Mouse (Mus musculus): ENCODE results near the gene Pkd1.
A peak's percentile ranks its signal among the peaks of the same experiment; 100 is the strongest.

Pkd1 gene

DNA sequence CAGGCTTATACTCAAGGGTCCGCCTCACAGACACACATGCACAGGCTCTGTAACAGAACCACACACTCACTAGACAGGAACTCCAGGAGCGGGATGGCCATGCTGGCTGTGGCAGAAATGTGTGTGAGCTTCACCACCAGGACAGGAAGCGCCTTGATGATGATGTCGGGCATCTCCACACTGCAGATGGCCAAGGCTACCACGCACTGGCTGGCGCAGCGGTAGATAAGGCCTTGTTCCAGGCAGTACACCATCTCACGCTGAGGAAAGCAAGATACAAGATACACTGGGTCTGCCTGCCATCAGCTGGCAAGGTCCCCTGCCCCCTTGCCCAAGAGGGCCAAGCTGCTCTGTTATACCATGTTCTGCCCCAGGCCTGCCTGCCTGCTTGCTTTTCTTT, 59.2 kb downstream of the Pkd1 start:
- no peak for DNase-seq

DNA sequence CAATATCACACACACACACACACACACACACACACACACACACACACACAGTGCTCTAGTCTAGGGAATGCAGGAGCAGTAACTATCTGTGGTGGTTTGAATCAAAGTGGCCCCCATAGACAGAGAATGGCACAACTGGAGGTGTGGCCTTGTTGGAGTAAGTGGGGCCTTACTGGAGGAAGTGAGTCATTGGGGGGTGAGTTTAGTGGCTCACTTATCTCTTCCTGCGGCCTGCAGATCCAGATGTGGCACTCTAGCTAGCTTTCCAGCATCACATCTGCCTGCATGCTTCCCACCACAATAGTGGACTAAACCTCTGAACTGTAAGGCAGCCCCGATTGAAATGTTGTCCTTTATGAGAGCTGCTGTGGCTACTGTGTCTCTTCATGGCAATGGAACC, 61.1 kb downstream of the Pkd1 start:
- no peak for DNase-seq

DNA sequence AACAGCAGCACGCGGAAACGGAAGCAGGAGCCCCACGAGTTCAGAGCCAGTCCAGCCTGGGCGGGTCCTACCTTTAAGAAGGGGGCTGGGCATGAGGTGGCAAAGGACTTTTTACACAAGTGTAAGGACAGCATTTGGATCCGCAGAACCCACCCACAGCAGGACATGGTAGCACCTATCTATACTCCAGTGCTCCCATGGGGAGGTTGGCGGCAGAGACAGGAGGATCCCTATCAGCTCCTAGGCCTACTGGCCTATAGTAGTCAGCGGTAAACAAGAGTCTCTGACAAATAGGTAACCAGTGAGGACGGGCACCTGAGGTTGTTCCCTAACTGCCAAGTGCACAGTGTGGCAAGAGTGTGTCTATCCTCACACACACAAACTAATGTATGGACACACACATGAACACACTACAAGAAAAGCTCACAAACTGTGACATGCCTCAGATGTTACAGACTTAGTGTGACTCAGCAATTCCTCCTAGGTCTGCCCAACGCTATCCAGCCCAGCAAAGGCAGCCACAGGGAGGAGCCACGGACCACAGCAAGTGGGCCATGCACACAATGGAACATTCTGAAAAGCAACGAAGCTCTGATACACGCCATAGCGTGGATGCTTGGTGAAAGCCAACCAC, 68.0 kb downstream of the Pkd1 start:
- no peak for DNase-seq

DNA sequence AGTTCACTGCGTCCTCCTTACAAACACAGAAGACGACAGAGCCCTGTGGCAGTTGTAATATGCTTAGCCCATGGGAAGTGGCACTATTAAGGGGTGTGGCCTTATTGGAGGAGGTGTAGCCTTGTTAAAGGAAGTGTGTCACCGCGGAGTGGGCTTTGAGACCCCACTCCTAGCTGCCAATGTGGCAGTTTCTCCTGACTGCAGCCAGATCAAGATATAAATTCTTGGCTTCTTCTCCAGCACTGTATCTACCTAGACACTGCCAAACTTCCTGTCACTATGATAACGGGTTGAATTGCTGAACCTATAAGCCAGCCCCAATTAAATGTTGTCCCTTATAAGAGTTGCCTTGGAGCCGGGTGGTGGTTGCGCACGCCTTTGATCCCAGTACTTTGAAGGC, 75.8 kb downstream of the Pkd1 start:
- DNase-seq, result no peak

DNA sequence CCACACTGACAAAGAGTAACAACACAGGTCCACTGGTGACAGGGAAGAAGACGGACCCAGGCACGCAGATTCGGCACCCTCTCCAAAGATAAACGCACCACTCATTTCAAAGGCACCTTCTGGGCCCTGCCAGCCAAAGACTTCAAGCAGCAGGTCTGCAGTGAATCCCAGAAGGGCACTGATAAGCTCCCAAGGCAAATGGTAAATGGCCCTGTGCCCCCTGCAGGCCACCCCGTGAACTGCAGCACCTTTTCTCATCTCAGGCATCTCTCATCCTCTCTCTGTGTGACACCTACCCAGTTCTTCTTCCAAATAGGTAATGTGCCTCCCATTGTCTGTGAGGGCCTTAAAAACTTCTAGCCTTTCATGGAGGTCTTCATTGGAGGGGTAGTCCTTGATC, 79.0 kb downstream of the Pkd1 start:
- DNase-seq, result peak; percentile 71

DNA sequence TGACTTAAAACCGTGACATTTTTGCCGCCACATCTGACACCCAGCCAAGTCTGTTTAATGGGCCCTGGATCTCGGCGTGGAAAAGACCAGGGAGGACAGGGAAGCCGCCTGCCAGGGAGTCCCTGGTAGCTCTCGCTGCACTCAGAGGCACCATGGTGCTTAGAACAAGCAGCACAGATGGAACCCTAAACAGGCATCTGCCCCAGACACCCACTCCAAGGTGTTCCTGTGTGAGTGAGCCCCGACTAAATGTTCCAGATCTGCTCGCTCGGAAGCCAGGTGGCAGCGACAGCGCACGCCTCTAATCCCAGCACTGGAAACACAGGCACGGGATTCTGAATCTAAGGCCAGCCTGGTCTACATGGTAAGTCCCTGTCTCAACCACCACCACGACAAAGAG, 80.4 kb downstream of the Pkd1 start:
- no peak for DNase-seq

DNA sequence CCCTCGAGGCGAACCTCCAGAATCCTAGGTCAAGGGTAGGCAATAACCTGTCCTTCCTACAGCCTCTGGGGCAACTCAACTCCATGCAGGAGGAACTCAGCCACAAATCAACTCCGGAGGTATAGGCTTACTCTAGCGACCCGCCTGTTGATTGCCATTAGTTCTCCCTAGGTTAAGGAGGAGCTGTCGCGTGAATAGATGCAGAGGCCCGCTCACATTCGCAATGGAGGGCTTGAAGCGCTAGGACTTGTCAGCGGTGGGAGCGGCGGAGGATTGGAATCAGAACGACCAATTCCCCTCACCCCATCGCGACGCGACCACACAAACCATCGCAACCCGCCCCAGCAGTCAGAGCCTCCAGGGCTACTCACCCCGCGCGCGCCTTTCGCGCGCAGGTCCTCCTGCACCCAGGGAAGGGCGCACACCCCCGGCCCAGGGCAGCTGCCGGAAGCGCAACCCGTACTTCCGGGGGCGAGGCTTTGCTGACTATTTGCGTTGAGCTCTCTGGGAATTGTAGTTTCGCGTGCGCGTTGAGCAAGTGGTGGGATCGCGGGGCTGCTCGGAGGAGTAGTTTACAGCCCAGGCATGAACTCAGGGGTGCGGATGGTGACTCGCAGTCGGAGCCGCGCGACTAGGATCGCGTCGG, 82.7 kb downstream of the Pkd1 start, which contains the start of the genes Tsc2 and Nthl1:
Gene Tsc2 (minus strand): TSS at position 464 of the 646 bp plus-strand sequence.
Gene Nthl1 (plus strand): TSS at position 514 of the 646 bp plus-strand sequence.
- peak; percentile 91 for DNase-seq

DNA sequence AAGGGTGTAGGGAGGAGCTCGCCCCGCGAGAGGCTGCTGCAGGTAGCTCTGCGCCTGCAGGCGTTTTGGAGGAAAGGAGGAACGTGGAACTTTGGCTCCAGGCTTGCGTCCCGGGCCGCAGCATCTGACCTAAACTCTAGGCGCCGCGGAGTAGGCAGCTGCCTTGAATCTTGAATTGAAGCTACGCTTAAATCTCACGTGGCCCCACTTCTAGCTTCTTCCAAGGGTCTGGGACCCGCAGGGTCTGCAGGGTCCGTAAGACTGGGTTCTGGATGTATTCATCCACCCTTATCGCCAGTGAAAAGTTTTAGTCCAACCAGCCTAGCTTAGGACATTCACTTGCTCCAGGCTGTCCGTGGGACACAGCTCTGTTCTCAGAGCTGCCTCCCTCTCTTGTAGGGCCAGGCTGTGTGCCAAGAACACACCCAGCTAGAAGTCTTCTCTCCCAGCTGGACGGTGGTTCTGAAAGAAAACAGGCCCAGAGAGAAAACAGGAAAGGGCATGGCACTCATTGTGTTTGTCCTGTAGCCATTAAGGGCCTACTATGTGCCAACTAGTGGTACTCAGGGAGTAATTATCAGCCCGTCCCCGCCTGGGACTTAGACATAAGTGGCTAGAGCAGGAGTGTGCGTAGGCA, 83.3 kb downstream of the Pkd1 start:
- peak; percentile 83 for DNase-seq

DNA sequence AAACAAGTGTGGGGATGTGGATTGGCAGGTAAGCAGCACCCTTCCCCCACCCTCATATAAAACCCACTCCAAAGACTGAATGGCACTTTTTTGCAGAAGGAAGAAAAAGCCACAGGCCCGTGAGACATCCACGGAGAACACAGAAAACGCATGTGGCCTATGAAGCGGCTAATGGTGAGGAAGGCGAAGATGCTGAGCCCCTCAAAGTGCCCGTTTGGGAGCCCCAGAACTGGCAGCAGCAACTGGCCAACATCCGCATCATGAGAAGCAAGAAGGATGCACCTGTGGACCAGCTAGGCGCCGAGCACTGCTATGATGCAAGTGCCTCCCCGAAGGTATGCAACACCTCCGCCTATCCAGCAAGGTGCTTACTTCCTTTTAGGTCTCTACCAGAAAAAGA, 84.2 kb downstream of the Pkd1 start:
- no peak for DNase-seq

DNA sequence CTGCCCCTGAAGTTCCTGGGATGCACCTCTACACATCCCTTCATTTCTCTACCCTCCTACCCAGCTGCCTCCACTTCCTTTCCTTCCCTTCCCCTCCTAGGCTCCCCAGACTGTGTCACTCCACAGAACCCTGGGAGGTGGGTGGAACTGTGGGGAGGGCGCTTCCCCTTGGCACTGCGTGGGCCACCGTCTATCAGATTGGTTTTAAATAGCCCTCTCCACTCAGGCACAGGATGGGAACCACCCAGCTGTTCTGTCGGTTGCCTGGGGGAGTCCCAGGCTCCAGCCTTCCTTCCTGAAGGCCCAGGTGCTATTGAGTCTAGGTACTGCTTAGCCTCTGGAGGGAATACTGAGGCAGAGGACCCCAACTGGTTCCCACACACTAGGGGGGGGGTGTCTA, 85.4 kb downstream of the Pkd1 start:
- peak; percentile 62 for DNase-seq

DNA sequence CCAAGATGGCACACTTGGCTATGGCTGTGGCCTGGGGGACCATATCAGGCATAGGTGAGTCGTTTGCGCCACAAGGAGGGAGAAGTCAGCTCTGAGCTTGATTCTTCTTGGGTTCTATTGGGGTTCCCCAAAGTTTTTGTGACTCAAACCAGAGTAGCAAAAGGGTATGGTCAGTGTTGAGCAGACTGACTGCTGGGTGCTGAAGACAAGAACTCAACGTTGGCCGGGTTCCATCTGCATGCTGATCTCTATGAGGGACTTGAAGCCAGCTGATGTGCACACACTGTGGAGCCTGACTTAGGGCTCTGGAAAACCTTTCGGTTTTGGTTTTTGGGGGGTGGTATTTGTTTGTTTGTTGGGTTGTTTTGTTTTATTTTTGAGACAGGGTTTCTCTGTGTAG, 86.1 kb downstream of the Pkd1 start:
- DNase-seq, result no peak

DNA sequence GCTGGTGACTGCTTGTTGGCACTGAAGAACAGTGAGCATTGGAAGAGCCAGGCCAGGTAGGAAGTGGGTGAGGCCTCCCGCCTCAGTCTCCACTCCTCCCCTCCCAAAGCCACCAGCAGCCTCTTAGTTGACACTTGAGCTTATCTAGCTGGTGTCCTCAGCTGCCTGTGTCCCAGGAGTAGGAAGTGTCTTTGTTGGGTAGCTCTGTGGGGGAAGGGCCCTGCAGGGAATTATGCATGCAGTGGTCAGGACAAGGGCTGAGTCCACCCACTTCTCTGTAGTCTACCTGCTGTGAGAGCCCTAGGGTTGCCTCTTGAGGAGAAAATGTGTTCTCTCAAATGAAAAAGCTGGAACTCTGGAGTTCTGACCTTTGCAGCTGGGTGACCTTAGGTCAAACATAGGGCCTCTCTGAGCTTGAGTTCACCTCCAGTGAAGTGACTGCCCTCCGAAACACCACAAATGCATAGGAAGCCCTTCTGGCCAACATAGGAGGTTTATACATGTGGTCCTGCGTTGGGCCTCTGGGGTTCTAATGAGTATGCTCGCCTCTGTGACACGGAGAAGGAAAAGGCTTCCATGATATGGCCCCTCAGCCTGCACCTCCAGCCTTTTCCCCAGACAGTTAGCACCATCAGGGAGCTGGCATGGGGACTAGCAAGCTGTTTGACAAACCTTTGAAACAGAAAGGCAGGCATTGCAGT, 87.3 kb downstream of the Pkd1 start:
- DNase-seq, result no peak

DNA sequence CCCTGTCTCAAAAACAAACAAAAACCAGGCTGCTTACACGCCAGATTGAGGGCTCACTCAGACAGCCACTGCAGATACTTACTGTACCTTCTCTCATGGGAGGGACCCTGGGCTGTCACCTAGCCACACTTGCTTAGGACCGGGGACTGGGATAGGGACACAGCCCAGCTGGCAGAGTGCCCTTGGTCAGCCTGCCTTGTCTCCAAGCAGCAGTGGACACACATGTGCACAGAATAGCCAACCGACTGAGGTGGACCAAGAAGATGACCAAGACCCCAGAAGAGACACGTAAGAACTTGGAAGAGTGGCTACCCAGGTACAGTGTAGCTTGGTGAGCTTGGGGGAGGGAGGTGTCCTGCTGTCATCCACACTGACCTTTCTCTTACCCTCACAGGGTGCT, 88.6 kb downstream of the Pkd1 start:
- DNase-seq, result no peak

DNA sequence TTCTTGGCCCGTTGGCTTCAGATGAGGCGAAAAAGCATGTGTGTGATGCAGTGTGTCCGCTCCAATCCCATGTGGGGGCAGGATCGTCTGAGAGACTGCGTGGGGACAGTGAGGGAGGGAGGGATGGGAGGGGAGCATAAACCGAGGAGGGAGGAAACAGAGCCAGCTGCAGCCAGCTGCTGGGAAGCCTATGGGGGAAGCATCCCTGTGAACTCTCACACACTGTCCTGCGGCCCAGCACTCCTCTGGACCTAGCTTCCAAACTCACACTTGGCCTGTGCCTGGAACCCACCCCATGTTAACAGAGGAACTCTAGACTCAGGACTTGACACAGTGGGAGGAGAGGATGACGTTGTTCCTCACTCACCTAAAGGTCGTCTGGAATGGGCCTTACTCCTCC, 89.2 kb downstream of the Pkd1 start:
- peak; percentile 88 for DNase-seq

DNA sequence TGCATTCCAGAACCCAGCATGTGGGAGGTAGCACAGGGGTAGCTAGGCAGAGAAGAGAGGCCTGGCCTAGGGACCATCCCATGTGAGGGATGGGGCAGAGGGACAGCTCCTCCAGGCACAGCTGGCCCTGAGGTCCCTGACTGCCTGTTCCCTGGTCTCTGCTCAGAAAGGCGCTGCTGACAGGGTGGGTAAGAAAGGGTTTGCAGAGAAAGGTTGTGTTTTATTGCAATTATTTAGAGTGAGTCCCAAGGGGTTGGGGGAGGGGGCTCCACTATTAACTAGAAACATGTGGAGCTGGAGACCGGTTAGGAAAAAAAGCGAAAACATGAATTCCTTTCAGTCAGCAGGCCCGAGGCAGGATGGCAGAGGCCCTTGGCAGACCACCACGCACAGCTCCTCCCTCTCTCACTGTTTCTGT, 89.9 kb downstream of the Pkd1 start:
- DNase-seq, result no peak

DNA sequence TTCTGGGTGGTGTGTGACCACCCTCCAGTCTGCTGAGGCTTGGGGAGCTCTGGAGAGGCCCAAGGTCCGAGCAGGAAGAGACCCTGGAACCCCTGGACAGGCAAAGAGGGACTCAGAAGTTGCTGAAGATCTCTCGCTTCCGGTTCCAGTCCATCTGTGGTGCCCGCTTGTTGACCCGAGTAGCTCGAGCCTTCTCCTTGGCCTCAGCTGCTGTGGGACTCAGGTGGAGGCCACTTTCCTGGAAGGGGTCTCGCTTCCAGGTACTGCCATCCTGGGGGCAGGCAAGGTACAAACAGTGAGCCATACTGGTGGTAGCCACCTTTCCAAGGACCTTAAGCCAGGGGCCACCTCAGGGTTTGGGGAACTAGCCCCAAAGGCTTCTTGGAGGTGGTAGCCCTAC, 90.5 kb downstream of the Pkd1 start:
- no peak for DNase-seq

DNA sequence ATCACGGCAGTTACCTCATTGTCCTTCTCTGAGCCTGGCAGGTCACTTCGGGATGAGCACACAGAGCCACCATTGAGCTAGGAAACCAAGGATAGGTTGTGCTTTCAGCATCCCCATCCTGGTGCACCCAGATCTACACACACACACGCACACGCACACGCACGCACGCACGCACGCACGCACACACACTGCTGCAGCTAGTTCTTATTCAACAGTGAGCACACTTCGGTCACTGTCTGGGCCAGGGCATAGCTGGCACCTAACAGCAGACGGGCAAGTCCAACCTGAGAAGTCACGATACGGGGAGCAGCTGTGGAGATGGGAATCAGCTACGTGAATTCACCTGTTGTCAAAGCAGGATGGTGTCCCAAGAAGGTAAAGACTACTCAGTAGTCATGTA, 90.9 kb downstream of the Pkd1 start:
- DNase-seq, result no peak

DNA sequence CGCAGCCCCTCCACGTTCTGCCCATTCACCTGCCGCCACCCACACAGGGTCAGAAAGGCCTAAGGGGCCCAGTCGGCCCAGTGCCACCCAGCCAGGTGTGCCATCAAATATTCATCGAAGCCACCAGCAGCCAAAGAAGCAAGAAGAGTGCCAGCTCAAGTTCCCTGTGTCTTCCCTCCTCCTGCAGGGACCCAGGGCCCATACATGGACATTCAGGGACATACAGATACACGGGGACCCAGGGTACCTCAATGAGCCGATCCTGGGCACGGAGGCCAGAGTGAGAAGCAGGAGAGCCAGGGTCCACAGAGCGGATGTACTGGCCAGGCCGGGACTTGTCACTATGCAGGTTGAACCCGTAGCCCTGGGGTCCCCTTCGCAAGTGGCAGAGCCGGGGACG, 92.3 kb downstream of the Pkd1 start:
- no peak for DNase-seq

DNA sequence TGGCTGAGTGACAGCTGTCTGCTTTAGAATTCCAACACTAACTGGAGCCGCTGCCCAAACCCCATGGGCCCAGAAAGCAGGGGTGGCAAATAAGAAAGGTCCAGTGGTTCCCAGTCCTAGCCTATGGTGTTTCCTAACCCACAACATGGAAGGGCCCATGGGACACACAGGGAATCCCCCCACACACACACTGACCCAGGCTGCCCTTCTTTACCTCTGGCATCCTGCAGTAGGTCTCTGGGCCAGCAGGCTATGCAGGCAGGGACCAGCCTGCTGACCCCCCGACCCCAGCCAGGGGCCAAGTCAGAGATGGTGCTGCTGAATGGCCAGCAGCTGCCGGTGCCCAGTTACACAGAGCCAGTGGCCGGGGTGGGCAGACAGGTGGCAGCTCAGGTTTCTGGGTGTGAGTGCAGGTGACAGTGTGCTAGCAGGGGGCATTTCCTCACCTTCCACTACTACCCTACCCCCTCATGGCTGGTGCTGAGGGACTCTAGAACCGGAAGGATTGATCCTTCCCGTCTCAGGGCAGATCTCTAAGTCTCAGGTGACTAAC, 93.2 kb downstream of the Pkd1 start:
- no peak for DNase-seq

DNA sequence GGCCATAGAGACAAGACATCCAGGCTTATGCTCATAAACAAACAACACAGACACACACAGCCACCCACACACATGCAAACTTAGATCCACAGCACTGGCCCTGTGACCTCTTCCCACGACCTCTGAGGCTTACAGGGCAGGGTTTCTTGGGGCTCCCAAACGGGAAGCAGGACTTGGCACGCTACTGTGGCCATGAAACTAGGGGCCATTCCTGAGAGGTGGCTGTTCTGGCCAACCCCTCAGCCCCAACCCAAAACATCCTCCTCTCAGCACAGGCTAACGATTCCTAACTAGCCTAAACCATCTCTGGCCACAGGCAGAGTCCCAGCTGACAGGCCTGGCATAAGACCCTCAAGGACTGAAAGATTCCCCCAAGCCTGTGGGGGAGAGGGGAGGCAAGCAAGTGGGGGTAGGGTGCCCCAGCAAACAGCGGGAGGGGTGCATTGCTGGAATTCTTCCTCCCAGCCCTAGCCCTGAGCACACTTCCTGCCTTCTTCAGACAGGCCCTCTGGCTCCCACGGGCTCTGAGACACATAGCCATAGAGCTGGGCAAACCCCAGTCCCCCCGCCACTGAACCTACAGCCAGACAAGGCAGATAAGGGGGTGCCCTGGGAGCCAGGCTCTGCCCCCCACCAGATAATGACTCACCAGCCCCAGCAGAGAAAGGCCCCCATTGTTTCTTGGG, 94.5 kb downstream of the Pkd1 start:
- DNase-seq, result peak; percentile 69

DNA sequence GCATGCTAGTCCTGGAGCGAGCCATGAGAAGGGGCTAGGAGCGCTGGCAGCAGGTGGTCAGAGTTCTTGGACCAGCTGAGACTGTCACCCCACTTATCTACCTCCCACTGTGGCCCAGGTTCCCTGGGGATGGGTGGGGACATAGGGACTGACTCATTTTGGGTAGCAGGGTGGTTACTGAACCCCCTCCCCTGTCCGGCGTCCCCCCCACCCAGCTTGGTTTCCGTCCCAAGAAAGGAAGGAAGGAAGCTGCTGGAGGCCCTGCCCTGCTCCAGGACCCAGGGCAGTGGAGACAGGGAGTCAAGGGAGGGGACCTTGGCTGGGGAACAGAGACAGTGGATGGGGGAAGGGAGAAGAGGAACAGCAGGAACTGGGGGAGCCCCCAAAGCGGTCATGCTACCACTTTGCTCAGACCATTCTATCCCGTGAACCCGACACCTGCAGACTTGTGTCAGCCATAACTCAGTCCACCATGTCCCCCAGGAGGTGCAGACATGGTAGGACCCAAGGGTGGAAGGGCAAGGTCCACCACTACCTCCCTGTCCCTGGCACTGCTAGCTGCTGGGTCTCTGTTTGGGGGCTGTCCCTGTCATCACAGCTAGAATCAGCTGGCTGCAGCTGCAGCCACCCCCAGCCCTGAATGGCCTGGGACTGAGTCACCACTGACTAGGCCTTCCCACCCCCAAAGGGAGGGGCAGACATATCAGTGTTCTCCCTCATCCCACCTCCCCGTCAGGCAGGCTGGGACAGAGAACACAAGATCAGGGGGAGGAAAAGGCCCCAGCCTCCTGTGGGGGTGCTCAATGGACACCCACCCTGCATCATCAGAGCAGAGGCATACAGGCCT, 95.5 kb downstream of the Pkd1 start:
- DNase-seq, result peak; percentile 76

DNA sequence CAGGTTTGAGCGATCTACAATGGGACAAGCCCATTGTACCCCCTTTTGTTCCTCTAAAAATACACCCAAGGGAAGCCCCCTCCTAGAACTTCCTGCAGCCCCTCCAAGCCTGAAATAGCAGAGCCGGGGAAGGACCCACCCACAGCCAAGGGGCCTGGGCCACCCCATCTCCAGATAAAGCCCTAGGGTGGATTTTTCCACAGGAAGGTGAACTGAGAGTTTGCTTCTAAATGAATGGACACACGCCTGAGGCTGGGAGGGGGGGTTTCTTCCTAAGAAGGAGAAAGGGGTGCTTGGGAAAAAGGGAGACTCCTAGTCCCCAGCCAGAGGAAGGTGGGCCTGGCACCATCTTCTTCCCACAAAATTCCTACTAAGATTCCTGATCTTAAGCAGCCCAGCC, 96.3 kb downstream of the Pkd1 start:
- DNase-seq, result peak; percentile 74
